Mouse (Mus musculus) adrenal gland, adult (tissue): ENCODE measurements around the gene Itsn1.

ENCODE experiments used
- DNase-seq, 2 experiments: peaks; one replicate each; pipeline ENCODE4 v3.0.0; 2022 to 2023; ENCODE audit warnings: low spot score in 1 of 2; ENCODE audit not compliant: inconsistent age in 2 of 2

Gene Itsn1

GRCm38 (mm10) chr16:91838771-91839170, 109.7 kb downstream of the Itsn1 start:
- no peak for DNase-seq

DNA sequence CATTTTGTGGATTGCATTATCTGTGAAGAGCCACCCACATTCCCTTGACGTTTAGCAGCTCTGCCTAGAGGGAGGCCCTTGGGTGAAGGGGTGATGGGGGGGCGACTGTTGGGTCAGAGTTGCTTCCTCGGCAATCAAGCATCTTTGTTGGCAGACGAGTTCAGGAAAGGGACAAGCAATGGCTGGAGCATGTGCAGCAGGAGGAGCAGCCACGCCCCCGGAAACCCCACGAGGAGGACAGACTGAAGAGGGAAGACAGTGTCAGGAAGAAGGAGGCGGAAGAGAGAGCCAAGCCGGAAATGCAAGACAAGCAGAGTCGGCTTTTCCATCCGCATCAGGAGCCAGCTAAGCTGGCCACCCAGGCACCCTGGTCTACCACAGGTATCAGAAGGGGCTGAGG, 110.4 kb downstream of the Itsn1 start:
- DNase-seq, result peak in 1 of 2 experiments; percentile 27

DNA sequence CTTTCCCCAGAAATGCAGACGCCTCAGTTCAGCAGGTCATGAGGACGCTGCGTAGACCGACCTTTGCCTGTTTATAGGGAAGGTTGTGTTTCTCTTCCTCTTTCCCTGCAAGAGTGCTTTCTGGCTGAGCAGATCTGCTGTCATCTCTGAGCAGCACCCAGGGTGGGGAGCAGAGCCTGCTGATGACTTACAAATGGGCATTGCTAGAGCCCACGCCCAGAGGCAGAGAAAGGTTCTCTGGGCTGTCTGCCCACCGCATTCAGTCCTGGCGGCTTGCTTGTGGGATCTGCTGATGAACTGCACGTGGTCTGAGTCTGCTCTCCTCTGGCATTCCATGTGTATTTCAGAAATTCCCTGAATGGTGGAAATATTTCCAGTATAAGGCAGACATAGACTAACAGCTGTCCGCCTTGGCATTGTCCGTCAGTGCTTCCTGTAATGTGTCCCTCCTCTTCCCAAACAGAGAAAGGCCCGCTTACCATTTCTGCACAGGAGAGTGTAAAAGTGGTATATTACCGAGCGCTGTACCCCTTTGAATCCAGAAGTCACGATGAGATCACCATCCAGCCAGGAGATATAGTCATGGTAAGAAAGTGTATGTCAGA, 112.0 kb downstream of the Itsn1 start:
- DNase-seq, result no peak

DNA sequence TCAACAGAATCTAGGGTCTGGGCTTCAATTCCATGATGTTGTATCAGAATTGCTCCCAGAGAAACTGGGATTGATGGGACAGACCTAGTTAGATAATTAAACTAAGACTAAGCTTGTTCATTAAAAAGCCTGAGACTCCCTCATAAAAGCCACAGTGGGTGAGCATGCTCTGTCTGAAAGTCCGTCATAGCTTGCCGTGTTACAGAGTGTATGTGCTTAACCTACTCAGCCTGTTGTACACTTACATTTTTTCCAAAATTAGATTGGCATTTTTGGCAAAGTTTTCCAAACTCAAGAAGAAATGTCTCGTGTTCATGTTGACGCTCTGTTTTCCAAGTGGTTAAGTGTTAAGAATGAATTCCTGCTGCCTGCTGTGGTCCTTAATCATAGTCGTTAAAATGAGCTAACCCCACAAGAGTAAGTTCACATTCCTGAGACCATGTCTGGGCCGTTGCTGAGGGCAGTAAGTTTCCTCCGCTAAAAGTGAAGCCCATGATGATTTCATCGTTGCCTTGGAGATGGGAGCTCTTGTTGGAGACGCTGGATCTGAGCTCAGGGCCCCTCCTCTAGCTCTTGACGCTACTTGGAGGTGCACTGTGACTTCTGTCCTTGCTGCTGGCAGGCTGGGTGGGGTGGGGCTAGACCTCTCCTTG, 117.1 kb downstream of the Itsn1 start:
- peak in 1 of 2 experiments; percentile 63 for DNase-seq

- no peak for DNase-seq
Measured at GRCm38 (mm10) chr16:91847525-91848225, 118.6 kb downstream of the Itsn1 start.

- no peak for DNase-seq
Measured at GRCm38 (mm10) chr16:91848505-91848904, 119.4 kb downstream of the Itsn1 start.

- DNase-seq, result peak in 1 of 2 experiments; percentile 61
Measured at GRCm38 (mm10) chr16:91848906-91849603, 120.0 kb downstream of the Itsn1 start.

DNA sequence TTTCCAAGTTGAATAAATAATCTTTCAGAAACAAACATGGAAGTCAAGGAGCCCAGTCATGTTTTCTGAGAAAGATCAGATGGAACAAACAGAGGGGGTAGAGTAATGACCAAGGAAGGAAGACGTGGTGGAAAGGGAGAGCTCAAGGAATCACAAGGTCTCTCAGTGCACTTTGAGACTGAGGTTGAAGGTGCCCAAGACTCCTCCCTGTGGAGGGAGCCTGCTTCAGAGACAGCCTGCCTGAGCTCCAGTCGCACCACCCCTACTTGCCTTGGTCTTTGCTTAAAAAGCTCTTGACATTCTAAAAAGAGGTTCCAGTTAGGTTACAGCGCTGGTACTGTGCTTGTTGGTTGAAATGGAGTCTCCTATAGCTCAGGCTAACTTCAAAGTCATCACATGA, 121.1 kb downstream of the Itsn1 start:
- no peak for DNase-seq

GRCm38 (mm10) chr16:91851456-91852231, 122.6 kb downstream of the Itsn1 start:
- peak; percentile 62 to 77 for DNase-seq

DNA sequence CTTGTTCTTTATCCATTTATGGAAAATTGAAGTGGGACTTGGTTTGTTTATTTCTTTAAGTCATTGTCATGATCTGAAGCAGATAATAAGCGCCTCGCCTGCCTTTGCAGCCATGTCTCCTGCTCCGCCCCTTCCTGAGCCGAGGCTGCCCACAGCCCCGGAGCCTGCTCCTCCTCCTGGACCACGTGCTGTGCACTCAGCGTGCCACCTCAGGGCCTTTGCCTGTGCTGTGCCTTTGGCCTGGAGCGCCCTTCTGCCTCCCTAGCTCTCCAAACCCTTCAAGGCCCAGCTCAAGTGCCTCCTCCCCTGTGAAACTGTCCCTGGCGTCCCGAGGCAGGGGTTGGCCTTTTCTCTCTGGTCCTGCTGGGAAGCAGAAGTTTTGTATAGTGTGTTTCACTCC, 123.7 kb downstream of the Itsn1 start:
- DNase-seq, result peak in 1 of 2 experiments; percentile 41

GRCm38 (mm10) chr16:91853223-91853622, 124.1 kb downstream of the Itsn1 start:
- peak in 1 of 2 experiments; percentile 56 for DNase-seq

- no peak for DNase-seq
Measured at GRCm38 (mm10) chr16:91858695-91859094, 129.6 kb downstream of the Itsn1 start.

GRCm38 (mm10) chr16:91859203-91859602, 130.1 kb downstream of the Itsn1 start:
- no peak for DNase-seq

DNA sequence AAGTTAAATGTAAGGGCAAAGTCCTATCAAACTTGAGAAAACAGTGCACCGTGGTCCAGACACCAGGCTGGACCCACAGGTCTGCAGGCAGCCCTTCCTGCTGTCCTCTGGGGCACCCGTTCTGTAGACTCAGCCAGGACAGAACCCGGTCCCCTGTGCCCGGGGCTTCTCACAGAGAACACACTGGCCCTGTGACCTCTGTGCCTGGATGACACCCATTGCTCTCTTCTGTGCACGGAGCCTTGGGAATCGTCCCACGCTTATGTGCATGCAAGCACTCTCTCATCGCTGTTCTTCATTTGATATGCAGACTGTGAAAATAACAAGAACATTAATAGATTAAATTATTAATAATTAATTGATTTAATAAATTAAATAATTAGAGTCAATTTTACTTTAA, 130.9 kb downstream of the Itsn1 start:
- no peak for DNase-seq

- no peak for DNase-seq
Measured at GRCm38 (mm10) chr16:91860471-91861125, 131.5 kb downstream of the Itsn1 start.

DNA sequence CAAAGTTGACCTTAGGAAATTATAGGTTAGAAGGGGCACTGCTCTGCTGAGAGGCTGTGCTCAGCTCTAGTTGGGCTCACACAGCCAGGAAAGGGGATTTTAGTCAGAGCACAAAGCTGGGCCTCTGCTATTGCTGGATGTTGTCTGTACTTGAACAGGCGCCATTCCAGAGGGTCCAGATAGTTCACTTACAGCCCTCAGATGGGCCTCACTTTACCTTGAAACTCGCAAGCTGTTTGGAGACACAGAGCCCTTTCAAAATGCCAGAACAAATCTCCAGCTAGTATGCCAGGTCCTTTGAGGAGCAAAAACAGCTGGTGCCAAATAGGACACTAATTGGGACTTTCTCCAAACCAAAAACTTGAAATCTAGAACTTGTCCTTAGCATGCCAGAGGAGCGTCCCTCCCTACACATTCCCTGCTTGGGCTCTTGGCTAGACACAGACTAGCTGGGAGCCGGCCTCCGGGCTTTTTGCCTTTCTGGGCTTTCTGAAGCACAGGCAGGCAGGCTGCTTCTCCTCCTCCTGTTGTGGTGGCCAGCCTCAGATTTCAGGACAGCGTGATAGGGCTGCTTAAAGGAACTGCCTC, 132.8 kb downstream of the Itsn1 start:
- DNase-seq, result peak in 1 of 2 experiments; percentile 60

GRCm38 (mm10) chr16:91862836-91863235, 133.8 kb downstream of the Itsn1 start:
- DNase-seq, result no peak

DNA sequence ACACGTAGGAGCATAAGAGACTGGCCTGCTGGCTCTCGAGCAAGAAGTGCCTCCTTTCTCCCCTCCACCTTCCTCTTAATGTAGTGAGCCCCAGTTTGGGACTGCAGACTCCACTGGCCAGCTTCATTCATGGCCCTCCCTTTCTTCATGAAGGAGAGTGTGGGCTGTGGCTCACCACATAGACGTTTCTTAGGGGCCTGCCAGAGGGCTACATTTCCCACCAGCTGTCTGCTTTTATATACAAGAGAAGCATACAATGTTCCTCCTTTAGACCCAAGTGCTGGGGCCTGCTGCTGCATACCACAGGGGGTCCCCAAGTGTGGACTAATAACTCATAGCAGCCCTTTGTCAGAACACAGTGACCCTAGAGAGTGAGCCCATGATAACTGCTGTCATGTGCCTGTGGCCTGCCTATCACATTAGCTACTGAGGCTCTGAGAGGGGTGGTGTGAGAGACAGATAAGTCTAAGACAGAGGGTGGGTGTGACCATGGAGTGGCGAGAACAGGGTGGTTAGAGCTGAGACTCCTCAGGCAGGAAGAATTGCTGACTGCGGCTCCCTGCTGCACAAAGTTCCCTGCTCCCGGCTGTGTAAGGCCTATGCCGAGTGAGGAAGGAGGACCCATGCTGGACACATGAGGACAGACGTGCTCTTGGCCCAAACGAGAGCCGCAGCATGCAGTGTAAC, 135.7 kb downstream of the Itsn1 start:
- DNase-seq, result no peak

DNA sequence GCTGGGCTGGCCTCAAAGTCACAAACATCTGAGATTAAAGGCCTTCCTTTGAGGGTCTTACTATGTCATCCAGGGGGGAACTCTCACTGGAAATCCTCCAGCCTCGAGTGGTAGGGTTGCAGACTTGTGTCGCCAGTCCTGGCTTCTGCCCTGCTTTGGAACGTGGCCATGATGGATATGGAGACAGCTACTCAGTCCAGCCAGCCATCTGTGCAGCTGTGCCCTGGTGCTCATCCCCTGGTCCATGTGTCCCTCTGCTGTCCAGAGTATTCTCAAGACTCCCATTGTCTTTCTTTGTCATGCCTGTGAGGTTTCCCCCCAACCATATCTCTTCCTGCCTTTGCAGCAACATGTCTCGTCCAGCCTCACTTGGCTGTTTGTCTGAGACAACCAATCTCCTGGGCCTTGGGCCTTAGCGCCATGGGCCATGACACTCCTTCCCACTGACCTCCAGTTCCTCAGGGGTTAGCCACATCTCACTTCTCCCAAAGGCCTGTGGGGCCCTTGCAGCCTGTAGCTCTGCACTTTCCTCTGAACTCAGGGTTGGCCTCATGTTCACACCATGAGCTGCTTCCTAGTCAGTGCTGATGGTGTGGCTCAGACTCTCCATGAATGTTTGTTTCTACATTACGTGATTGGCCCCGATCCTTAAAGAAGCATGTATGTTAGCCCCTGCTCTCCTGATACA, 136.6 kb downstream of the Itsn1 start:
- DNase-seq, result no peak
